Mouse (Mus musculus) forebrain, embryonic 12.5 days (tissue): ENCODE measurements at regions not wholly inside any gene's neighbourhood (a gene's known extent, or its start where the extent isn't known, plus 50 kb on each side); places are given as distances from the start of the nearest gene placed in this dataset.

Source experiments
- ATAC-seq: fragments of 200-750 bp; cut with Nextera tagmentation; 2 replicates; pipeline ENCODE4 v1.8.0; 2017; ENCODE audit warnings: moderate TSS enrichment; ENCODE audit not compliant: low FRiP score
- H3K27ac ChIP-seq: fragments of 300-500 bp; sonication (generic); 2 replicates; pipeline ENCODE4 v1.5.1; 2016; ENCODE audit warnings: mild to moderate bottlenecking
- H3K27me3 ChIP-seq: fragments of 300-500 bp; sonication (generic); 2 replicates; pipeline ENCODE4 v1.6.1; 2016; ENCODE audit warnings: mild to moderate bottlenecking
- H3K36me3 ChIP-seq: fragments of 300-500 bp; sonication (generic); replicated peaks from 2 replicates; pipeline ENCODE4 v1.6.1; 2016; ENCODE audit warnings: mild to moderate bottlenecking
- H3K4me1 ChIP-seq: fragments of 300-500 bp; sonication (generic); 2 replicates; pipeline ENCODE4 v1.6.1; 2016
- H3K4me2 ChIP-seq: fragments of 300-500 bp; sonication (generic); 2 replicates; pipeline ENCODE4 v1.6.1; 2016; ENCODE audit warnings: mild to moderate bottlenecking, moderate library complexity
- H3K4me3 ChIP-seq: fragments of 300-500 bp; sonication (generic); replicated peaks from 2 replicates; pipeline ENCODE4 v1.5.1; 2016; ENCODE audit warnings: mild to moderate bottlenecking
- H3K9ac ChIP-seq: fragments of 300-500 bp; sonication (generic); 2 replicates; pipeline ENCODE4 v1.6.1; 2016; ENCODE audit warnings: mild to moderate bottlenecking
- H3K9me3 ChIP-seq: fragments of 300-500 bp; sonication (generic); 2 replicates; pipeline ENCODE4 v1.6.1; 2016
- WGBS: fragments of 180-500 bp; shearing (Covaris S2); methylation state at CpG from one replicate; pipeline ENCODE4 v1.1.7; 2016; 5-methylcytosine and 5-hydroxymethylcytosine counted together

DNA sequence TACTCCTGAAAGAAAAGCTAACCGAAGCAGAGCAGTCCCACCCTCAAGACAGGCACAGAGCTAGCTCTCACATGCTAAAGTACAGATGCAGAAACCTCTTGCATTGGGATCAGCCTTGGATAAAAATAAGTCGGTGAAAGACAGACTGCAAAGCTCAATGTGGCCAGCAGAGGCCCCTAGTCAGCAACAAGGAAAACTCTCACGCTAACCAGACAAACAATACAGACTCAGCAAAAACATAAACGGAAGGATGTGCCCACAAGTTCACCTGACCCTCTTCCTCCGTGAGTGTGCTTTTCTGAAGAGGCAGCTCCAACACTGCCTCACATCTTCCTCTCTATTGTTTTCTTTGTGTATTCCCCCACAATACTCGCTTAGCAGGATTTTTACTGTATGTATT, 77.8 kb downstream of the Rpia start:
- H3K4me3 ChIP-seq: no peak overlapping the region; the same call in 1 of the 2 replicates
- peak; percentile 65 for ATAC-seq
- no peaks in the 10 kb centered on the region for H3K36me3 ChIP-seq
- H3K4me2 ChIP-seq: peak overlapping the region; percentile 47
- no peaks in the 10 kb centered on the region for H3K4me1 ChIP-seq
- 19% methylated on average over 6 of the region's 6 CpGs for WGBS
- no peaks in the 10 kb centered on the region for H3K27me3 ChIP-seq
- H3K9me3 ChIP-seq: no peaks in the 10 kb centered on the region
- H3K9ac ChIP-seq: 0 out of 2 replicates have a peak overlapping the region, but pooled peaks have one; percentile 12
- H3K27ac ChIP-seq: no peak overlapping the region

DNA sequence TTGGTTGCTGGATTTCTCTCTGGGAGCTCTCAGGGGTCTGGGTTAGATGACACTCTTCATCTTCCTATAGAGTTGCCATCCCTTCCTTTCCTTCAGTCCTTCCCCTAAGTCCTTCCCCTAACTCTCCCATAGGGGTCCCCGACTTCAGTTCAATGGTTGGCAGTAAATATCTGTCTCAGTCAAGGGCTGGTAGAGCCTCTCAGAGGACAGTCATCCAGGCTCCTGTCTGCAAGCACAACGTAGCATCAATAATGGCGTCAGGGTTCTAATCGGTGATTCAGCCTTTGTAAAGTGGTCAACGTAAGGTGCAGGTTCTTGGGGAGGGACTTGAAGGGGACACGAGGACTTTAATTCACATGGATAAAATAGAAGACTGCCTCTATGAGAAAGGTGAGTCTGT, 78.4 kb downstream of the Rpia start:
- WGBS: 79% methylated on average over 6 of the region's 6 CpGs
- ATAC-seq: no peak
- Histone ChIP-seq H3K4me3 (no peak overlapping the region), H3K36me3 (no peaks in the 10 kb centered on the region), H3K27ac (no peak overlapping the region), H3K9ac (no peak overlapping the region), H3K4me1 (no peaks in the 10 kb centered on the region), H3K9me3 (no peaks in the 10 kb centered on the region), H3K27me3 (no peaks in the 10 kb centered on the region), H3K4me2 (no peak overlapping the region)

DNA sequence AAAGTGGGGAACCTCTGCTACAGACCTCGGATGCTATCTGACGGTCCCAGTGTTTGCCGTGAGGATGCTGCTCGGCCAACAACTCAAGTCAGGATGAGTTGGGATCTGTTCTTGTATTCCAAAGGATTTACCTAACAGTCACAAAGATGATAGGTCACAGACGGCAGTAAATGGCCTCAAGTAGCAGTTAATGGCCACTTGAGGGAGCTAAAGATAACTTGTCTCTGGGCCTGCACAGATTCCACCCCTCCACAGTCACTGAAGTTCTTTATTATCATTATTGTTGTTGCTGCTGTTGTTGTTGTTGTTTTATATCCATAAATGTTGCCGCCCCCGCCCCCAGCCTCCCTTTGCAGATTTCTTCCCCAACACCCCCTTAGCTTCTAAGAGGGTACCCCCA, 78.9 kb downstream of the Rpia start:
- no peak for ATAC-seq
- Histone ChIP-seq H3K9me3 (no peaks in the 10 kb centered on the region), H3K27ac (no peak overlapping the region), H3K36me3 (no peaks in the 10 kb centered on the region), H3K4me1 (no peaks in the 10 kb centered on the region), H3K27me3 (no peaks in the 10 kb centered on the region), H3K4me2 (no peak overlapping the region), H3K9ac (no peak overlapping the region), H3K4me3 (no peak overlapping the region)
- 47% methylated on average over 7 of the region's 7 CpGs for WGBS

DNA sequence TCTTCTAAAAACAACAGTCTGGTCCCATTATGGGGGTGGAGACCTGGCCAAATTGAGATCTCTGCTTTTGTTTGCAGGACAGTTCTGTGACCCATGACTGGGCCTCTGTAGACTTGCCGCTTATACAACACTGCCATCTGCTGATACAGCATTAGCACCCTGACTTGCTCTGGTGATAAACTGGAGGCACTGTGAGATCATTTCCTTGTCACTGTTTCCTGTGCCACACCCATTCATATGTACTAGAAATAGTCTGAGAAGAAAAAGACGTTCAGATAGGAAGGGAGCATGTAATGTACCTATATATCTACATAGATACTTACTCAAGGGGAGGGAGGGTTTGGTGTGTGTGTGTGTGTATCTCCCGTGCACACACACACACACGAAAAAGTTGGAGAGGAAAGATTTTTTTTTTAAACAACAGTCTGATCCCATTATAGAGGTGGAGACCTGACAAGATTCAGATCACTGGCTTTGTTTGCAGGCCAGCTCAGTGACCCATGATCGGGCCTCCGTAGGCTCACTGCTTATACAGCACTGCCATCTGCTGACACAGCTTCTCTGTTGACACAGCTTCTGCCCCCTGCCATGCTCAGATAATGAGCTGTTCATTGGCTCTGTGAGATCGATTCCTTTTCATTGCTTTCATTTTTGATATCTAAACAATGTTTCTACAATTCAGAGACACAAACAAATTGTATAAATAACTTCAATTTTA, 82.5 kb downstream of the Rpia start:
- Histone ChIP-seq H3K9ac (no peak overlapping the region), H3K27me3 (no peaks in the 10 kb centered on the region), H3K36me3 (no peaks in the 10 kb centered on the region), H3K27ac (no peak overlapping the region), H3K4me2 (no peak overlapping the region), H3K4me1 (no peaks in the 10 kb centered on the region), H3K9me3 (no peaks in the 10 kb centered on the region), H3K4me3 (no peak overlapping the region)
- 22% methylated on average over 7 of the region's 7 CpGs for WGBS
- ATAC-seq: peak; percentile 80

DNA sequence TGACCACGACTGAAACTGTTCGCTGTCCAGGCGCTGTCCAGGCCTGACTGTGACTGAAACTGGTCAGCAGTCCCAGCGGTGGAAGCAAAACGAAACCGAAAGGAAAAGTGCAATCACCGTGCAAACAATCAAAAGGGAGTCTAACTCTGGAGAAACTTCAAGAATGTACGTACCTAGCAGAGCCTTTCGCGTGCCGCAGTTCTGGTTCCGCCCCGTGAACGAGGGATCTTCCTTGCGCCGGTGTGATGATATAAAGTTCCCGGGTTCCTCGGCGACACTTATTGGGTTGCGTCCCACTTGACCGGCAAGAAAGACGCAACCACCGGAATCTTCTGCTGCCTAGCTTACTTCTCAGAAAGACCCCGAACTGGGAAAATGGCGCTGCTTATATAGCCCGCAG, 96.4 kb downstream of the Rpia start:
- Histone ChIP-seq H3K9me3 (no peaks in the 10 kb centered on the region), H3K27me3 (no peaks in the 10 kb centered on the region), H3K36me3 (no peaks in the 10 kb centered on the region), H3K4me1 (no peaks in the 10 kb centered on the region), H3K4me2 (no peak overlapping the region), H3K9ac (no peak overlapping the region), H3K27ac (no peak overlapping the region), H3K4me3 (no peak overlapping the region)
- WGBS: 95% methylated on average over 26 of the region's 26 CpGs
- no peak for ATAC-seq
